Mouse (Mus musculus) olfactory bulb, adult 2 months (tissue): ENCODE measurements around the gene Dlgap4. TPM values are rescaled to one million over a fixed set of nuclear protein-coding genes. Genes with fewer than 3 reads are reported as not detected.
A peak's percentile ranks its signal among the peaks of the same experiment; 100 is the strongest.
"Not testable (repeated sequence)": the region's sequence is repeated elsewhere in the genome, so short reads cannot be mapped to it uniquely, and the experiment has no call there.

Source experiments
- H3K27ac ChIP-seq: fragments of 200-500 bp; 2 replicates; pipeline ENCODE4 v1.5.1; 2012; ENCODE audit warnings: low read depth, low read length; ENCODE audit not compliant: insufficient read depth
- H3K4me1 ChIP-seq: fragments of 200-500 bp; 2 replicates; pipeline ENCODE4 v1.6.1; 2012; ENCODE audit warnings: low read length; ENCODE audit not compliant: control insufficient read depth, insufficient read depth
- H3K4me3 ChIP-seq: fragments of 200-500 bp; 2 replicates; pipeline ENCODE4 v1.5.1; 2012; ENCODE audit warnings: mild to moderate bottlenecking, low read depth, low read length, moderate library complexity; ENCODE audit not compliant: insufficient read depth
- CTCF ChIP-seq: fragments of 200-500 bp; IDR thresholded peaks from 2 replicates; pipeline ENCODE4 v1.5.1; 2012; ENCODE audit warnings: low read depth, mild to moderate bottlenecking, low read length, moderate library complexity; ENCODE audit not compliant: insufficient read depth
- POLR2A ChIP-seq: fragments of 200-500 bp; IDR thresholded peaks from 2 replicates; pipeline ENCODE4 v1.6.1; 2012; ENCODE audit warnings: mild to moderate bottlenecking, low read depth, low read length, moderate library complexity; ENCODE audit not compliant: insufficient read depth
- WGBS: fragments of 180-500 bp; shearing (Covaris S2); methylation state at CpG from one replicate; pipeline ENCODE4 v1.1.7; 2018; 5-methylcytosine and 5-hydroxymethylcytosine counted together
- polyA plus RNA-seq: library from polyadenylated mRNA; stranded (reverse); fragments of >200 nt; gene quantifications from 2 replicates; pipeline ENCODE4 v1.2.4, GENCODE M21; 2012; ENCODE audit warnings: low replicate concordance; ENCODE audit not compliant: missing spikeins, insufficient read depth, insufficient read length

The Dlgap4 gene
- polyA plus RNA-seq, 1 experiment: not detected

DNA sequence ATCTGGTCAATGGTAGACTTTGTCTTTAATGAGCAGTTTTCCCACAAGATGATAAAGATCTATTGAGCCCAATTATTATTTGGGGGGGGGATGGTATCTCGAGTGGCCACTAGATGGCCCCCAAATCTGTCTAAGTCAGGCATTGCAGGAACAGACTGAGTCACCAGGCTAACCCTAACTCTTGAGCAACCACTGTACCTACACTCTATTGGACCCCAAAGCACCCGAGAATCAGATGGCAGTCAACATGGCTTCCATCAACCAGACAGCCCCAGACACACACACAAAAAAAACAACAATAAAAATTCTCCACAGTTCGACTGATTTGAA is 174.2 kb downstream of the Dlgap4 start:
- 41% methylated on average over 3 of the region's 3 CpGs for WGBS
- Histone ChIP-seq H3K27ac (no peak overlapping the region), H3K4me1 (no peaks in the 10 kb centered on the region), H3K4me3 (no peak overlapping the region)
- no peak for TF ChIP-seq CTCF
- no peak for TF ChIP-seq POLR2A

DNA sequence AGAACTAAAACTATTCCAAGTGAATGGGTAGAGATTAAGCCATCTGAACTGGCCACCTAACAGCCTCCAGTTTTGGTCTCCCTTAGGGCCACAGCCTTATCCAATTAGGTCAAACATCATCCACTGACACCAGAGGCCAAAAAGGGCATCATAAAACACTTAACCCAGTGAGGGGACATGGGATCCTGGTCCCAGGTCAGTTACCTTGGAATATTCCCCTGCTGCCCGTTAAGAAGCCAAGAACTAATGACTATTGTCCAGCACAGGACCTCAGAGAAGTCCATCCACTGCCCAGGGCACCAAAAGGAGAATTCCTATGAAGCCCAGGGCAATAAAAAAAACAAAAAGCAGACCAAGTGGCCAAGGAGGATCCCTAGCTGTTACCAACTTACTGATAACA is 175.3 kb downstream of the Dlgap4 start:
- no peak overlapping the region for H3K4me3 ChIP-seq
- no peak overlapping the region for H3K27ac ChIP-seq
- H3K4me1 ChIP-seq: no peaks in the 10 kb centered on the region
- 81% methylated on average over 1 of the region's 1 CpGs for WGBS
- TF ChIP-seq POLR2A (no peak), CTCF (no peak)

DNA sequence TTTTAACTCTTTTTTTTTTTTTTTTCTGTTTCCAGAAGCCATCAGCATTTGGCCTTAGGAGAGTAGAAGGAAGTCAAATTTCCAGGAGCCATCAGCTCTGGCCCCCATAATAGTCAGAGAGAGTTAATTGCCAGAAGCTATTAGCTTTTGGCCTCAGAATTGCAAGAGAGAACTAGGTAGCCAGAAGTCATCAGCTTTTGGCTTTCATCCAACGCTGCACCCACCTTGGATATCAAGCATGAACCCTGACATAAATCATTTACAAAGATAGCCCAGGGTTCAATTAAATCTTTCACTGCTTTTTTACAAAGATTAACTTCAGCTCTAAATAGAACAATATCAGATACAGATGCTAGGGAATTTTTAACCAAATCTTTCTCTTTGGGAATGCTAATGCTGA is 185.0 kb downstream of the Dlgap4 start:
- 86% methylated on average over 1 of the region's 1 CpGs for WGBS
- H3K4me1 ChIP-seq: 0 out of 2 replicates have a peak, but pooled peaks cover 3% of the 10 kb centered on the region
- no peak overlapping the region for H3K27ac ChIP-seq
- no peak overlapping the region for H3K4me3 ChIP-seq
- no peak for TF ChIP-seq POLR2A

GRCm38 (mm10) chr2:156801045-156801444 is 187.5 kb downstream of the Dlgap4 start:
- H3K4me1 ChIP-seq: 0 out of 2 replicates have a peak, but pooled peaks cover 3% of the 10 kb centered on the region
- no peak overlapping the region for H3K4me3 ChIP-seq
- 81% methylated on average over 4 of the region's 4 CpGs for WGBS
- no peak for TF ChIP-seq POLR2A
- no peak for TF ChIP-seq CTCF
- H3K27ac ChIP-seq: no peak overlapping the region

- H3K27ac ChIP-seq, H3K4me1 ChIP-seq, H3K4me3 ChIP-seq: not testable (repeated sequence)
- WGBS: 37% methylated on average over 9 of the region's 9 CpGs
Measured at GRCm38 (mm10) chr2:156802116-156802515, 188.6 kb downstream of the Dlgap4 start.

GRCm38 (mm10) chr2:156803698-156804372 is 190.3 kb downstream of the Dlgap4 start:
- 67% methylated on average over 4 of the region's 4 CpGs for WGBS
- no peak overlapping the region for H3K4me3 ChIP-seq
- no peak for TF ChIP-seq POLR2A
- TF ChIP-seq CTCF: no peak
- H3K4me1 ChIP-seq: 0 out of 2 replicates have a peak, but pooled peaks cover 3% of the 10 kb centered on the region
- no peak overlapping the region for H3K27ac ChIP-seq

- WGBS: 97% methylated on average over 4 of the region's 4 CpGs
- no peak overlapping the region for H3K27ac ChIP-seq
- 0 out of 2 replicates have a peak, but pooled peaks cover 3% of the 10 kb centered on the region for H3K4me1 ChIP-seq
- TF ChIP-seq CTCF (no peak), POLR2A (no peak)
- no peak overlapping the region for H3K4me3 ChIP-seq
Measured at GRCm38 (mm10) chr2:156804589-156804988, 191.1 kb downstream of the Dlgap4 start.

DNA sequence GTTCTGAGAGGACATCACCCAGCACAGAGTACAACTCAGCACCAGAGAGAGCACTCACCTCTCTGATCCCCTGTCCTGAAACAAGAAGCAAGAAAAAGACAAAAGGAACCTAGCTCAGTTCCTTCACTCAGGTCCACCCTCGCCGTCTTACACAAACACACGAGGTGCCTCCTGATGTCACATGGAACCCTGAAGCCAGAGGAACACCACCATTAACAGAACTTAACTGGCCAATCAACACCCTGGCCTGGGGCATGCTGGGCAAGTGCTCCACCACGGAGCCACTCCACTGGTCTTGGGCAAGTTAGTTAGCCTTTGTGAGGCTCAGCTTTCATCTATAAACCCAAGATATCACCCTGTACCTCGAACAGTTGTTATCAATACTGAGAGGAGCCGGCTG is 193.4 kb downstream of the Dlgap4 start:
- Histone ChIP-seq H3K4me3 (no peak overlapping the region), H3K27ac (no peak overlapping the region), H3K4me1 (0 out of 2 replicates have a peak, but pooled peaks cover 3% of the 10 kb centered on the region)
- TF ChIP-seq CTCF: no peak
- TF ChIP-seq POLR2A: no peak
- WGBS: 77% methylated on average over 6 of the region's 6 CpGs

- TF ChIP-seq CTCF (0 out of 2 replicates have a peak, but pooled peaks have one; percentile 25), POLR2A (no peak)
- WGBS: 41% methylated on average over 2 of the region's 2 CpGs
- Histone ChIP-seq H3K27ac (no peak overlapping the region), H3K4me1 (no peaks in the 10 kb centered on the region), H3K4me3 (no peak overlapping the region)
Measured at GRCm38 (mm10) chr2:156809579-156809978, 196.1 kb downstream of the Dlgap4 start.

DNA sequence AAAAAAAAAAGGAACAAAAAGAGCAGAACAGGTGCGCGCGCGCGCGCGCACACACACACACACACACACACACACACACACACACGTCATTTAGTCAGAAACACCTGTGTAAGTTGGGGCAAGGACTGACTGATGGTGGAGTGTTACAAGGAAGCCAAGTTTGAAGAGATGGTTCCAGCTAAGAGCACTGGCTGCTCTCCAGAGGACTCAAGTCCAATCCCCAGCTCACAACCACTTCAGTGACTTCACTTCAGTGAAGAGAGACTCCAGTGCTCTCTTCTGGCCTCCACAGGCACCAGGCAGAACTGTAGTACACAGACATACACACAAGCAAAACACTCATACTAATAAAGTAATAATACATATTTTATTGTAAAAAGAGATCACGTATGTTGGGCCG is 197.2 kb downstream of the Dlgap4 start:
- no peak overlapping the region for H3K4me3 ChIP-seq
- WGBS: 96% methylated on average over 10 of the region's 10 CpGs
- TF ChIP-seq CTCF (no peak), POLR2A (no peak)

More for the DNA sequence above, 197.2 kb downstream of the Dlgap4 start:
- Histone ChIP-seq H3K27ac (no peak overlapping the region), H3K4me1 (no peaks in the 10 kb centered on the region)
